Mouse (Mus musculus) pancreas, adult 10 weeks (tissue): ENCODE data around the gene Gtf2i. TPM values are rescaled to one million over a fixed set of nuclear protein-coding genes. Genes with fewer than 3 reads are reported as not detected.

Experiments used
- polyA plus RNA-seq: library from polyadenylated mRNA; stranded (reverse); fragments of 350-450 nt; fragmentation: Illumina TruSeq; extraction: RNeasy Lipid Tissue Mini Kit (QIAGEN cat#74804); gene quantifications from one replicate; pipeline ENCODE4 v1.2.3, GENCODE M21; 2015; ENCODE audit warnings: low read depth, low replicate concordance; ENCODE audit not compliant: insufficient read depth

Gtf2i gene
- polyA plus RNA-seq: 26.7 TPM

GRCm38 (mm10) chr5:134314688-134315622 is at the start of gene Gtf2i:
Gene Gtf2i, minus strand, starts transcription at chr5:134314760.

DNA sequence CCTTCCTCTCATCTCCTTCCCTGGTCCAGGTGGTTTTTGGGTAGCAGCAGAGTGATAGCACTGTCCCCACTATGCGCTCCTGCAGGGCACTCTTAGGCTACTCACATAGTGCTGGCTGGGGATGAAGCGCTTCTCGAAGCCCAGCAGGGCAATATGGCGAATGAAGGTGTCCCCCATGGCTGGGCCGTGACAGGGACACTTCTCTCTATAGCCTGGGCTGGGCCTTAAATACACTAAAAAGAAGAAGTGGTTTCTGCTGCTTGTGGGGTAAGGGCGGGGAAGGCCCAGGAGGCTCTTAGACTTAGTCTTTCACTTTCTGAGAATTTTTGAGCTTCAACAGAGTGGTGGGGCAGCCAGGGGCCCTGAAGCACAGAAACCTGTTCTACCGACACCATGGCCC is 85.2 kb downstream of the Gtf2i start, which contains the start of gene Ncf1:
Gene Ncf1 (minus strand): TSS at position 235 of the 400 bp plus-strand sequence.

Other genes with a start within 250 kb of the Gtf2i start
- gene Castor2, start 215.0 kb downstream of the Gtf2i start, polyA plus RNA-seq: 11.0 TPM
- gene Rcc1l, start 138.0 kb downstream of the Gtf2i start, polyA plus RNA-seq: 5.7 TPM
- gene Gtf2ird2, start 130.7 kb downstream of the Gtf2i start, polyA plus RNA-seq: 2.2 TPM
- 2.5 TPM for gene Ncf1, start 85.1 kb downstream of the Gtf2i start, polyA plus RNA-seq
- 4.9 TPM for gene Gtf2ird1, start 142.0 kb upstream of the Gtf2i start, polyA plus RNA-seq
- 3.3 TPM for gene Clip2, start 237.7 kb upstream of the Gtf2i start, polyA plus RNA-seq
- not detected for gene Syna, start 245.4 kb upstream of the Gtf2i start, polyA plus RNA-seq